Mouse (Mus musculus): ENCODE measurements at regions not wholly inside any gene's neighbourhood (a gene's known extent, or its start where the extent isn't known, plus 50 kb on each side); places are given as distances from the start of the nearest gene placed in this dataset.
"Not testable (repeated sequence)": the region's sequence is repeated elsewhere in the genome, so short reads cannot be mapped to it uniquely, and the experiment has no call there.

DNA sequence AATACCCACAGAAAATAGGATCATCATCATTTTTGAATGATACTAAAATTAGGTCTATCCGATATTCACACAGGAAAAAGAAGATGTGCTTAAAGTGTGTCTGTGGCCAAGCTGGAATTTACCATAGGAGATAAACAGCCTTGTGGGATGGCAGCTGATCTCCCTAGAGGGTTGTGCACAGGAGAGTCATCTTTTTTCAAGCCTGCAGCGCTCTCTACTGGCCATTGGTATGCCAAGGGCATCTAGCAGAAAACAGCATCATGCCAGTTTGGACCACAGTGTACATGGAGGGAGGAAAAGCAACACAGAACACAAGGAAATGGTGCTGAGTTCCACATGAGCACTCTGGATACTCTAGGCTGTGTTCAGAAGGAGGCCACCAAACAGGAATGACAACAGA is 74.1 kb upstream of the Diaph3 start:
- DNase-seq (ENCODE audit: low read depth, low spot score), result peak; percentile 80

DNA sequence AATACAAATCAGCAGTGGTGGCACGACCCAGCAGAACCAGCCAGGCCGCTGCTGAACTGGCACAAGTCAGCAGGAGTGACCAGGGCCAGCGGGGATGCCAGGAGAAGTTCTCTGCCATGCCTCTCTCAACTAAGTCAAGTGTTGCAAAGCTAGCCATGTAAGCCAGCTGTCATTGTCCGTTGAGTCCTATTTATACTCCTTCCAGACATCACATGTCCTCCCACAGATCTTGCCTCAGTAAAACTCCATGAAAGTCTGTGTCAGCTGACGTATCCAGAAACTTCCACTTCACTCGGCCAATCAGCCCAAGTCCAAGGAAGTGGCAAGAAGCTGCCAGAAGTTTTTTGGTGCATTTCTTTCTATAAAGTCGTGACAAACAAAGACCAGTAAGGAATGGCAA is 76.0 kb upstream of the Diaph3 start:
- no peak for DNase-seq (ENCODE audit: low read depth, low spot score)

DNA sequence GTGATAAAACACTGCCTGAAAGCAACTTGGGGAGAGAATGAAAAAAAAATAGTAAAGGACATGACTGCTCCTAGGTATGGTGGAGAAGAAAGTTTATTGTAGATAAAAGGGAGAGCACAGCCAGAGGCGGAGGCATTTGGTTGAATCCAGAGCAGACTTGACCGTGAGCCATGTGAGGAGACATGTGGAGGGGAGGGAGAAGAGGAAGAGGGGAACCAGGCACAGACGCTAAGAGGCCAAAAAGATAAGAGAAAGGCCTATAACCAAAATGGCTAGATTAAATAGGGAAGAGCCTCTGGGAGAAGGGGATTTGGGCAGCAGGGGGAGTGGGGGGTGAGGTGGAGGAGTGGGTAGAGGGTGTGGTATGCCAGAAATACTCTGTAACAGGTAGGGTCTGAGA is 78.9 kb upstream of the Diaph3 start:
- DNase-seq (ENCODE audit: low read depth, low spot score), result no peak

DNA sequence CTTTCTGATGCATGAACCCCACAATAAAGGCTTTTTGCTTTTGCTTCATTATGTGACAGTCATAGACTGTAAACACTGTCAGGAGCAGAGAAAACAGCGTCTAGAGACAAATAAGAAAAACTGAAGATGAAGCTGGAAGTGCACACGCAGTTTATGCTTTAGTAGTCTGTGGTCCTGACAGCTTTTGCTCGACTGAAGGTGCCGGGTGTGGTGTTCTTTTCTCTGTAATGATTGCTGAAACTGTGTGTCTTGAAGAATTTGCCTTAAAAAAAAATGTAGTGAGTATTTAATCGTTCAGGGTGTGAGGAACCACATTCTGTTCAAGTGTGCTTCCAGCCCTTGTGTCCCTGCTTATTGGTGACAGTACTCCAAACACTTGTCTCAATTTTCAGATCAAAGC is 83.8 kb upstream of the Diaph3 start:
- no peak for DNase-seq (ENCODE audit: low read depth, low spot score)

DNA sequence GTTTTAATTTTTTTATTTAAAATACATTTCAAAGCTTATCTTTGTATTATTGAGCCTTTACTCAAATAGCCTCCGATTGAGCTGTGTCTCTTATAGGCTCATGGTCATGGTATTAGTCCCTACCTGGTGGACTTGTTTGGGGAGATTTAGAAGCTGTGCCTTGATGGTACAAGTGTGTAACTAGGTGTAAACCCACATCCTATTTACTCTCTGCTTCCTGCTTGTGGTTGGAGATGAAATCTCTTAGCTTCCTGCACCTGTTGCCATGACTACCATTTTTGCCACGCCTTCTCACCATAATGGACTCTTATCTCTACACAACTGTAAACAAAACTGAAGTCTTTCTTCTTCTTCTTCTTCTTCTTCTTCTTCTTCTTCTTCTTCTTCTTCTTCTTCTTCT is 108.2 kb upstream of the Diaph3 start:
- no peak for DNase-seq (ENCODE audit: low read depth, low spot score)

DNA sequence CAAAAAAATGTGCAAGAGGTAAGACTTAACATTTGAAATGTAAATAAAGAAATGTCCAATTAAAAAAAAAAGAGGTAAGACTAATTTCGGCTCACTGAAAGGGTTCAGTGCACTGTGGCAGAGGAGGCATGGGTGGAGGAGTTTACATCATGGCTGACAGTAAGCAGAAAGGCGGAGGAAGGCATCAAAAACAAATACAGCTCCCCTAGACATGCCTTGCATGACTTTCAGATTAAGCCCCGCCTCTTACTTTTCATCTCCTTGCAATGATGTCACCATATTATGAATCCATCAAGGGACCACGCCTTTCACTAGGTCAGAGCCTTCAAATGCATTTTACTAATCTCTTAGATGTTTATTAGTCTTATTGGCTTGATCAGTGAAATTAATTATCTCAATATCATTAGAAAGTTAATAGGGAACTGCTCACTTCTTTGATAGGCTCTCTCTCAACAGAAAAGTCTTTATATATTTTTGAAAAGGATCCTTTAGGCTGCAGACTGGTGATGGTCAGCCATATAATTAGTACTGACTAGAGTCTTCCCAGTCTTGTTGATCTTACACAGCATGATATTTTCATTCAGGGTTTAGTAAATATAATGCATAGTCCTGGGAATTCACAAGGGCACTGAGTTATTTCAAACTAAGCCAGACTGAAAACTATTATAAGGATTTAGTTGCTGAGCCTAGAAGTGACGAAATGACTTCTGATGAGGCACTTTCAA is 114.6 kb upstream of the Diaph3 start:
- no peak for DNase-seq (ENCODE audit: low read depth, low spot score)

DNA sequence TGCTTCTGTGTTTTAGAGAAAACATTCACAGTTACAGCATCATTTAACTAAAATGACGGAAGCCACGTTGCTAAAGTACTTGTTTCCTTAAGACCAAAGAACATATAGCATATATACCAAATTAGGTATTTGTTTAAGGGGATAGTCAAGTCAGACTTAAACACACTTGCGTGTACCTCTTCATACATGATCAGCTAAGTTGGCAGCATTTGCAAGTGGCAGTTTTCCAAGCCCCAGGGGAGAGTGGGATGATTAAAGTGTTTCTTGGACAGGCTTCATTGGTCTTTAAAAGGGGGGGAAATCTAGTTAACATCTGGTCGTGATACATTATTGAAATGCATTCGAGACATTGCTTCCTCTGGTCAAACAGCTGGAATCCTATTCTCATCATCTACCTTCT is 120.7 kb upstream of the Diaph3 start:
- no peak for DNase-seq (ENCODE audit: low read depth, low spot score)

DNA sequence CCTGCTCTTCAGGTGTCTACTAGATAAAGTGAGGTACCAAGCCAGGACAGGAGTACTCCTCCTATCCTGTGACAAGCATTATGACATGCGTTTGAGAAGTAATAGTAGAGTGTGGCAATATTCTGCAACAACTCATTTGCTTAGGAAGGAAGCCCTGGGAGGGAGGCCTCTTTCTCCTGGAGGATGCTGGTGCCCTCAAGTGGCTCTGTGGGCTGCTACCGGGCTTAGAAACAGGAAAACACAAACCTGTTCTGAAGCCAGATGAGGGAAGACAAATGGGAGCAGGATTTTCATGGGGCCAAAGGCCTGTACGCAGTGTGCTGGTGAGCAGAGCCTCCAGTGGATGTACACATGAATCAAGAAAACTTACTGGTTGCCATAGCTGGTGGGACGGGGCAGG is 123.8 kb upstream of the Diaph3 start:
- no peak for DNase-seq (ENCODE audit: low read depth, low spot score)

DNA sequence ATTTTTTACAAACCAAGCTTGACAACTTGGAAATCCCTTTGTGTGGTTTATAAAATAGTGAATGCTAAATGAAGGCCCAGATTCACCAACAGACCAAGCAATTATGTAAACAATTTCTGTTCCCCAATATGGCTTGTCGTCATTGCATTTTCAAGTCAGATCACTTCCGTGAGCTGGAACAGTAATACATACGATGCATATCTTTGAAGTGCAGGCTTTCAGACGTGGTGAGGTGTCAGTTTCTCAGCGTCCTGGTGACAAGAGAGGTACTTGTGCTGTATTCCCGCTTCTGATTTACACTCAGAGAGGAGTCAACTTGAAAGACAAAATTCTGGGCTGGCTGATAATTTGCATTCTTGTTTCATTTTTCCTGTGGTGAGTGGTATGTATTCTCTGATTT is 125.3 kb upstream of the Diaph3 start:
- no peak for DNase-seq (ENCODE audit: low read depth, low spot score)

DNA sequence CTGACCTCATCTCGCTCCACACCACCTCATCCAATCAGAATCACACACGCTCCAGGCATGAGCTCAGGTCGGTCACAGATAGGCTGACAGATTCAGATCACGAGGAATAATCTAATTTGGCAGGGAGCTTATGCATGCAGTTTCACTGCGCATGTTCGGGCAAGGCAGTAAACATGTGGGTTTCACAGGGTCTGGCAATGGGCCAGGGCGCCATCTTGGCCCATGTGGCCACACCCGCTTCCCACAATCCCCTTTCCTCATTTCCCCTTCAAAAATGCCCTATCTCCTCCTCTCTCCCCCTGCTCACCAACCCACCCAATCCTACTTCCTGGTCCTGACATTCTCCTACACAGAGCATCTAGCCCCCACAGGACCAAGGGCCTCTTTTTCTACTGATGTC is 127.2 kb upstream of the Tdrd3 start:
- DNase-seq (ENCODE audit: low read depth, low spot score), result not testable (repeated sequence)

DNA sequence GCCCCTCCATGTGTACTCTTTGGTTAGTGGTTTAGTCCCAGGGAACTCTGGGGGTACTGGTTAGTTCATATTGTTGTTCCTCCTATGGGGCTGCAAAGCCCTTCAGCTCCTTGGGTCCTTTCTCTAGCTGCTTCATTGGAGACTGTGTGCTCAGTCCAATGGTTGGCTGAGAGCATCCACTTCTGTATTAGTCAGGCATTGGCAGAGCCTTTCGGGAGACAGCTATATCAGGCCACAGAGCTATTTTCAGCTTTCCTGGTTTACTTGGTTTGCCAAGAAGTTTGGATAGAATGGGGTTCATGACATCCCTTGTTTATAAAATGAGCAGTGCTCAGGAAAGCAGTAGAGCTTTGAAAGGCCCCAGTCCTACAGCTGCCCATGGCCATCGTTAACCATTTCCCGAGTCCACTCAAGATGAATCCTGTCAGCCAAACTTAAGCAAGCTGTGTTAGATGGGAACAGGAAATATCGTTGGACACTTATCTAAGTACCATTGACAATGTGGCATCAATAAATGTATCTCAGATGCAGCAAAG is 126.7 kb upstream of the Tdrd3 start:
- no peak for DNase-seq (ENCODE audit: low read depth, low spot score)

DNA sequence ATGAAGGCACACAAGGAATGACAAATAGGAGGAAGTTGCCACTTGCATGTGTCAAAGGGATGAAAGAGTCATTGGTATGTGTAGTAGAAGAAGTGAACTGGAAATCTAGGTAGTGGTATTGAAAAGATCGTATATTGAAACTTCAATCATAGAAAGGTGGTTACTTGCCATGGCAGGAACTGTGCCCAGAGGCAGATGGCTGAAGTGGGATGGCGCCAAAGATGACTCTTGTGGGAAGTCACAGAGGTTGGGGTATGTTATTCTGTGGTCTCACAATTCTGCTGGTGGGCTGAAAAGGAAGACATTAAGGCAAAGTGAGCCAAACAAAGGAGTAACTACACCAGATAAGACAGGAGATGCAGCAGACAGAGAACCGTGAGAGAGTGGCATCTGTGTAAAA is 121.2 kb upstream of the Tdrd3 start:
- no peak for DNase-seq (ENCODE audit: low read depth, low spot score)

DNA sequence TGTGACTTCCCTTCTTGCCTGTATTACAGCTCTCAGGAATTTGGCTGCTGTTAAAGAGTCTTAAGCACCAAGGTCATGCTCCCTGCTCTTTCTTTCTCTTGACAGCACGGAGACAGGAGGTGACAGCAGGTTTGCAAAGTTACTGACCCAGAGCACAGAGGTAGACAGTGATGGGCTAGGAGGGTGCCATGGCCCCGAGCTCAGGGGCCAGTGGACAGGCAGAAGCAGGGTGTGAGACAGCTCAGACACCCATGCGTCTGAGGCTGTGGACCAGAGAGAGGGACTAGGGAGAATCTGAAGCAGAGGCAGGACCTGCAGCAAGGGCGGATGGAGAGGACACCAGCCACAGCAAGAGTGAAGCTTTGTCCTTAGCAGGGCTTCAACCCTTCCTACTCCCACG is 119.3 kb upstream of the Tdrd3 start:
- DNase-seq (ENCODE audit: low read depth, low spot score), result no peak

DNA sequence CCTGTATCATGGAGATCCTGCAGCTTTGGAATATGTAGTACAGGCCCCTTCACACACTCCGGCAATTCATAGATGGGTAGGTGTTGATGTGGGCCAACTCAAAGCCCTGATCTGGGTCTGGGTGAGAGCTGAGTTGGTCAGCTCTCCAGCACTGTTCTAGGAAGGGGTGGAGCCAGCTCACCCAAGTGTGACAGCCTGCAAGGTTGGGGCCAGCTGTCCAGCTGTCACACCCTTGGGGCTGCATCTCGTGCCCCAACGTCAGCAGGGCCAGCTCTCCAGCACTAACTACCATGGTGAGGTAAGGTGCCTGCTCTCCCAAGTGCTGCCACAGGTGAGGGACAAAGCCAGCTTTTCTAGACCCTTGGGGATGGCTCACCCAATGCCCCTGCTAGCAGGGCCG is 115.6 kb upstream of the Tdrd3 start:
- DNase-seq (ENCODE audit: low read depth, low spot score), result no peak

DNA sequence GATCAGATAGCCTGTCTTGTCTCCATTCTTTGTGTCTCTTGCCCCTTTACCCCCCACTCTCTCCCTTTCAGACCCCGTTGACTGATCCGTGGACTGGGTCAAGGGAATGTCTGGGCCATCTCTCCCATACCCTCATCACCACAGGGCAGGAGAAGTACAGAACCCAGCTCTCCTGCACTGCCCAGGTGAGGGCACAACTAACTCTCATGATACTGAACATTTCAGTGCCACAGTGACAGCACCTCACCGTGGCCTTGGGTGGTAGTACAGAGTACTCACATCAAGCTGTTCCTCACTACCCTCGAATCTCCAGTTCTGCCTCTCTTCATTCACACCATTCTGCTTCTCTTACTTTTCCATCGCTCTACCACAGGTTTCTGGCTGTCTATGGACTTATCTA is 114.9 kb upstream of the Tdrd3 start:
- DNase-seq (ENCODE audit: low read depth, low spot score), result no peak

DNA sequence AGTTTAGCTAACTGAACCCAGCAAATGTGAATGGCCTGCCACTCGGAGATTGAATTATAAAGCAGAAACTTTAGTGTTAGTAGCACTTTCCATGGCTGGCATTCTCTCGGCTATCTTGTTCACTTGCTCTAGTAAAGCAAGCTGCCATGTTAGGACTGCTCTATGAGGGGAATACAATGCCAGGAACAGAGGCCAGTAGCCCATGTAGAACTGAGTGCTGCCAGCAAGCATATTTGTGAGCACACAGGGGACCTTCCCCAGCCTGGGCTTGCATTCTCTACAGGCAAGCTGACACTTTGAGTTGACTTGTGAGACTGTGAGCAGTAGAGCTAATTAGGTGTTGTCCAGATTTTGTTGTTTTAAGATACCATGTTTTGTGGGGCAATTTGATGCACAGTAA is 111.0 kb upstream of the Tdrd3 start:
- no peak for DNase-seq (ENCODE audit: low read depth, low spot score)

DNA sequence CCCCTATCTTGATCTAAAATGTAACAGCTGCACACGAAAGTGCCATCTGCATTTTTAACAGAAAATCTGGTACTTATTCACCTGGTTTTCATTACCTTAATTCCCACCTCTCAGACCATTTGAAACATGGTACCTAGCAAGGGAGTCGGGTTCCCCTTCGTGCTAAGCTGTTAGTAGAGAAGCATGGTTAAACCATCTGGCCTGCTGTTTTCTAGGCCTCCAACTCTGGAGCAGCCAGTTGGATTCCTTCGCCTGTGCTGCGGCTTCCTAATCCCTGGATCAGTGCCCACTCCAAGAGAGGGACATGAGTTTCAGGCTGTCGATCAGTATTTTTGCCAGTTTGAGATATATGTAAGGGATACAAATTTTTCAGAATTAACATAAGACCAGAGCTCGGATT is 110.4 kb upstream of the Tdrd3 start:
- no peak for DNase-seq (ENCODE audit: low read depth, low spot score)

DNA sequence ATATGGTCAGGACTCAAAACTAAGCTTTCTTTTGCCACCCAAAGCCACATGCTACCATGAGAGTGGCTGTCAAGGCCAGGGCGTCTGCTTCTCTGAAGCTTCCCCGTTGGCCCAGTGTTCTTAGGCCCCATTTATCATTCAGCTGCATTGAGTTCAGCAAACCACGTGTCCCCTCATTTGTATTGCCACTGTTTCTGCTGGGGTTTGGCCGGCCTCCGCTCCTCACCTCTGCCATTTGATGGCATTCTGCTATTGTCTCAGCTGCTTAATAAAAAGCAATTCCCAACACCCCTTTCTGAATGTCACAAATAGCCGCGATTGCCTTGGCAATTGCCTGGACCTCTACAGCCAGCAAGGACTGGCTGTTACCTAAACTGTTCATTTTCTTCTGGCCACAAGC is 108.4 kb upstream of the Tdrd3 start:
- DNase-seq (ENCODE audit: low read depth, low spot score), result no peak

DNA sequence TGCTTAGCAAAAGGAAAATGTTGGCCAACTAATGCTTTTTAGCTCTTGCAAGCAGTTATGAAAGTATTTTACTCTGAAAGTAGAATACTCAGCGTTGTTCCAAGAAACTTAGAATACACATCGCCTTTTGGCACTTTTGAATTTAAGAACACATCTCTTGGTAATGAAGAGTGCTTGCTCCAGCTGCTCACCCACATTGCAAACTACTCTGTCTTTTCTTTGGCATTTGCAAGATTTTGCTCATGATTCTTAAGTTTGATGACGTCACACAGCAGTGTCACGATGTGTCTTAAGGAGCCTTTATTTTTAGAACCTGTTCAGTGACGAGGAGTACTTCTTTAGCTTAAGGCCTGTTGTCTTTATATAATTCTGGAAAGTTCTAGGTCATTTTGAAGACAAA is 104.1 kb upstream of the Tdrd3 start:
- no peak for DNase-seq (ENCODE audit: low read depth, low spot score)

DNA sequence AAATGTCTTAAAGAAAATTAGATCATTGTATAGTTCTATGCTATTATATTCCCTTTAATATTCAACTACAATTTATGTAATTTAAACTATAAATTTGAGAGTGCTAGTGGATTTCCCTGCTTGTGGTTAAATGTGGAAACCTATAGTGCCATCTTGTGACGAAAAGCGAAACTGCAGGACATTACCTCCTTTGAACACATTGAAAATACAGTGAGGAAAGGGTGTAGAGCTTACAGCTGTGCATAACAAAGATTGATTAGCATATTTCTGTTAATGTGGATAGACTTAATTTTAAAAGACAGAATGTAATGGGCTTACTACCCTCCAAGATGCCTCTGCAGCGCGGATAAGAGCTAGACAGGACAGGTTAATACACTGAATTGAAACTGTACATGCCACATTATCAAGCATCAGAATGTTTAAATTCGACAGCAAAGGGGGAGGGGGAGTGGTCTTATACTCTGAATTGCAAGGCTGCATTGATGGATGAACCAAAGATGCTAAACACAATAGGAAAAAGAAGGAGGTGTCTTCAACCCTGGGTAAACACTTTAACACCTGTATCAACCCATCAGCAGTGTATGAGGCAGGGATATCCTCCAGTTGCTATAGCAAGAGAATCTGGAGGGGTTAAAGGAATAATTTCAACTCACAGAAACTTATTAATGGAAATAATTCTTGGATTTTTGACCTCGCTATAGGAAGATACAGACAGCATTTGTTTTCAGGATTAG is 101.3 kb upstream of the Tdrd3 start:
- DNase-seq (ENCODE audit: low read depth, low spot score), result peak; percentile 83

DNA sequence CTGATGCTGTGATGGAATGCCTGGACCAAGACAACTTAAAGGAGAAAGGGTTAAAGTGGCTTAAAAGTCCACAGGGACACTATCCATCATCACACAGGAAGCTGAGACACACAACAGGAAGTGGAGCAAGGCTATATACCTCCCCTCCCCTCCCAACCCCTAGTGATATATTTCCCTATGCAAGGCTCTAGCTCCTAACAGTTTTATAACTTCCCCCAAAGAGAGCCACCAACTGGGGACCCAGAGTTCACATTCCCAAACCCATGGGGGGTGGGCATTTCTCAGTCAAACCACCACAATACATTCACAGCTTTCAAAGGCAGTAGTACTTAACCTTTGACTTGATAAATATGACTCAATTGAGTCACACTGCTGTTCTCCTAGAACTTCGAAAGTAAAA is 88.6 kb upstream of the Tdrd3 start:
- DNase-seq (ENCODE audit: low read depth, low spot score), result no peak

DNA sequence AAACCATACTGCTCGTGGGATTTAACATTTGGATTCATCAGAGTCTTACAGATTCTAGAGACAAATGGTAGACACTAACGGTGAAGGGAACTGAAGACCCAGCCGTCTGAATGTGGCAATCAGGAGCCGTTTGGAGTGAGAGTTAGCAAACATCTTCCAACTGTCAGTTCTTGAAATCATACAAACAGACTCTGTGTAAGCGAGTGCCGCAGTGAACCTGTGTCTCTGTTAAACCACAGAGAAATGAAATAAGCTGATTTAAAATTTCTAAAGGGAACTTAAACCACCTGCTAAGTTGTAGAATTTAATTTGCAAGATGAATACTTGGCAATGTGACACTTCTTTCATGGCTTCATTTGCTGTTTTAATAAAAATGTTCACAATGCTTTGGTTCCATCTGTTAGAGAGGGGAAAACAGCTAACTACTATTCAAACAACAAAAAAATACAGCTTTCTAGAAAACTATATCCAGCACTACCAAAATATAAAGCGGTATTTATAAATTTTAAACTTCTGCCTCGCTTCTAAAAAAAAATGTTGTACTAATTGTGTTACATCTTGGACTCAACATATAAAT is 78.4 kb upstream of the Tdrd3 start:
- no peak for DNase-seq (ENCODE audit: low read depth, low spot score)

DNA sequence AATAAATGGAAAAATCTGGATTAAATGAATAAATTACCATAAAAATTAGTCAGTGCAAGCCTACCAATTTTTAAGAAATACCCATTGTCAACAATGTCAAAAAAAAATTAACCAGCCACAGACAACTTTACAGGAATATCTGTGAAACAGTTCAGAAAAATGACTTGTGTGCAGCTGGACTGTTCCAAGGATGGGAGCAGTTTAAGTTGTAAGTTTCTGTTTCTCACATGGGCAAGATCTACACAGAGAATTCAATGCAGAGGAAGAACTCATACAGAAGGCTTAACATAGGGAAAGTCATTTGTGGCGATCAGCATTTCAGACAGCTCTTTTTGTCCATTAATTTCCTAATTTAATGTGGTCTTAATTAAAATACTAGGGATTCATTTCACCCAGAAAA is 71.9 kb upstream of the Tdrd3 start:
- no peak for DNase-seq (ENCODE audit: low read depth, low spot score)
